Mouse (Mus musculus): Measurements from ENCODE around the gene Ppp2r1b. TPM values are rescaled to one million over a fixed set of nuclear protein-coding genes. Genes with fewer than 3 reads are reported as not detected.
A peak's percentile ranks its signal among the peaks of the same experiment; 100 is the strongest.

Ppp2r1b gene
- total RNA-seq, 2 experiments from 2014 or later, result 5.9 to 7.6 TPM

GRCm38 (mm10) chr9:50857082-50857641 is 12.1 kb downstream of the Ppp2r1b start:
- no peak for TF ChIP-seq CTCF (IDR thresholded peaks at IDR 0.05)
- DNase-seq, result no peak
- intact Hi-C loops (cut with DNase I), result loop anchor here (2.0 kb wide), 1 partner anchor 28 kb away; no protein-coding TSS in a partner anchor
- Histone ChIP-seq H3K4me3 (peak overlapping the region; percentile 94), H3K27ac (peak overlapping the region; percentile 89)

- no peak for TF ChIP-seq CTCF (IDR thresholded peaks at IDR 0.05)
- peak; percentile 6 for DNase-seq
- intact Hi-C loops (cut with DNase I), result no loop called here
- Histone ChIP-seq H3K4me3 (no peak overlapping the region), H3K27ac (no peak overlapping the region)
Observed at GRCm38 (mm10) chr9:50858681-50859080, 13.6 kb downstream of the Ppp2r1b start.

GRCm38 (mm10) chr9:50861119-50861839 is 16.2 kb downstream of the Ppp2r1b start:
- DNase-seq, result peak; percentile 8
- H3K4me3 ChIP-seq, result no peak overlapping the region
- intact Hi-C loops (cut with DNase I), result no loop called here
- H3K27ac ChIP-seq, result no peak overlapping the region
- no peak for TF ChIP-seq CTCF (IDR thresholded peaks at IDR 0.05)

GRCm38 (mm10) chr9:50863824-50864223 is 18.7 kb downstream of the Ppp2r1b start:
- no peak for DNase-seq
- TF ChIP-seq CTCF (IDR thresholded peaks at IDR 0.05), result no peak
- Histone ChIP-seq H3K27ac (peak overlapping the region; percentile 33; the same call in 1 of the 2 replicates), H3K4me3 (no peak overlapping the region)
- intact Hi-C loops (cut with DNase I), result no loop called here

- no peak overlapping the region for H3K27ac ChIP-seq
- intact Hi-C loops (cut with DNase I), result no loop called here
- no peak for TF ChIP-seq CTCF (IDR thresholded peaks at IDR 0.05)
- no peak overlapping the region for H3K4me3 ChIP-seq
- DNase-seq, result no peak
Observed at GRCm38 (mm10) chr9:50864877-50865276, 19.8 kb downstream of the Ppp2r1b start.

GRCm38 (mm10) chr9:50865803-50866202 is 20.7 kb downstream of the Ppp2r1b start:
- no peak for TF ChIP-seq CTCF (IDR thresholded peaks at IDR 0.05)
- intact Hi-C loops (cut with DNase I), result no loop called here
- no peak for DNase-seq
- Histone ChIP-seq H3K4me3 (no peak overlapping the region), H3K27ac (no peak overlapping the region)

GRCm38 (mm10) chr9:50867015-50867414 is 21.9 kb downstream of the Ppp2r1b start:
- H3K27ac ChIP-seq, result no peak overlapping the region
- DNase-seq, result no peak
- intact Hi-C loops (cut with DNase I), result no loop called here
- no peak for TF ChIP-seq CTCF (IDR thresholded peaks at IDR 0.05)
- H3K4me3 ChIP-seq, result no peak overlapping the region

GRCm38 (mm10) chr9:50868182-50868581 is 23.1 kb downstream of the Ppp2r1b start:
- DNase-seq, result no peak
- intact Hi-C loops (cut with DNase I), result no loop called here

GRCm38 (mm10) chr9:50873210-50873609 is 28.1 kb downstream of the Ppp2r1b start:
- DNase-seq, result no peak
- no peak for TF ChIP-seq CTCF (IDR thresholded peaks at IDR 0.05)
- intact Hi-C loops (cut with DNase I), result no loop called here
- no peak overlapping the region for H3K4me3 ChIP-seq
- no peak overlapping the region for H3K27ac ChIP-seq

More at GRCm38 (mm10) chr9:50868182-50868581, 23.1 kb downstream of the Ppp2r1b start:
- H3K4me3 ChIP-seq, result no peak overlapping the region
- no peak for TF ChIP-seq CTCF (IDR thresholded peaks at IDR 0.05)
- H3K27ac ChIP-seq, result no peak overlapping the region

- no peak for DNase-seq
- intact Hi-C loops (cut with DNase I), result no loop called here
- no peak overlapping the region for H3K27ac ChIP-seq
- TF ChIP-seq CTCF (IDR thresholded peaks at IDR 0.05), result no peak
- H3K4me3 ChIP-seq, result no peak overlapping the region
Observed at GRCm38 (mm10) chr9:50874031-50874430, 28.9 kb downstream of the Ppp2r1b start.

GRCm38 (mm10) chr9:50875470-50875869 is 30.4 kb downstream of the Ppp2r1b start:
- no peak for TF ChIP-seq CTCF (IDR thresholded peaks at IDR 0.05)
- DNase-seq, result no peak
- H3K4me3 ChIP-seq, result no peak overlapping the region
- intact Hi-C loops (cut with DNase I), result no loop called here
- H3K27ac ChIP-seq, result no peak overlapping the region

GRCm38 (mm10) chr9:50876287-50876686 is 31.2 kb downstream of the Ppp2r1b start:
- no peak for DNase-seq
- no peak overlapping the region for H3K27ac ChIP-seq
- H3K4me3 ChIP-seq, result no peak overlapping the region
- TF ChIP-seq CTCF (IDR thresholded peaks at IDR 0.05), result no peak
- intact Hi-C loops (cut with DNase I), result no loop called here

GRCm38 (mm10) chr9:50877431-50877830 is 32.3 kb downstream of the Ppp2r1b start:
- intact Hi-C loops (cut with DNase I), result no loop called here
- Histone ChIP-seq H3K4me3 (no peak overlapping the region), H3K27ac (no peak overlapping the region)
- TF ChIP-seq CTCF (IDR thresholded peaks at IDR 0.05), result no peak
- no peak for DNase-seq

- intact Hi-C loops (cut with DNase I), result no loop called here
Observed at GRCm38 (mm10) chr9:50882183-50882582, 37.1 kb downstream of the Ppp2r1b start.

More at GRCm38 (mm10) chr9:50882183-50882582, 37.1 kb downstream of the Ppp2r1b start:
- Histone ChIP-seq H3K4me3 (no peak overlapping the region), H3K27ac (peak overlapping the region; percentile 92)
- no peak for TF ChIP-seq CTCF (IDR thresholded peaks at IDR 0.05)
- peak; percentile 8 for DNase-seq

Data from gastrocnemius, adult 2 months (tissue).